Mouse (Mus musculus) ES-E14 (cell line): Measurements from ENCODE around the gene Arl4c. TPM values are rescaled to one million over a fixed set of nuclear protein-coding genes. Genes with fewer than 3 reads are reported as not detected.
A peak's percentile ranks its signal among the peaks of the same experiment; 100 is the strongest.

Source experiments
- DNase-seq: peaks from one replicate; pipeline ENCODE4 v3.0.0-alpha.2; 2013; ENCODE audit warnings: low read depth, low spot score
- H3K27ac ChIP-seq: 2 replicates; pipeline ENCODE4 v1.5.1; 2012; ENCODE audit warnings: low read depth, mild to moderate bottlenecking, low read length, moderate library complexity, mixed read lengths; ENCODE audit not compliant: poor library complexity, insufficient read depth, severe bottlenecking
- H3K36me3 ChIP-seq: 2 replicates; pipeline ENCODE4 v1.6.1; 2012; ENCODE audit warnings: mild to moderate bottlenecking, low read length, moderate library complexity, mixed read lengths; ENCODE audit not compliant: control insufficient read depth, poor library complexity, insufficient read depth, severe bottlenecking
- H3K4me1 ChIP-seq, 2 experiments: fragments of 150-350 bp in 1 of 2; sonication (generic) in 1 of 2; 2 replicates each; pipeline ENCODE4 v1.6.1; 2012; ENCODE audit warnings: low read length in 2 of 2, mild to moderate bottlenecking in 1 of 2, mixed read lengths in 1 of 2; ENCODE audit not compliant: control insufficient read depth in 2 of 2, insufficient read depth in 2 of 2, poor library complexity in 1 of 2
- H3K4me3 ChIP-seq, 2 experiments: fragments of 150-350 bp in 1 of 2; sonication (generic) in 1 of 2; 2 replicates each; pipeline ENCODE4 v1.5.1; 2012; ENCODE audit warnings: low read length in 2 of 2, low read depth in 1 of 2, mild to moderate bottlenecking in 1 of 2, mixed read lengths in 1 of 2; ENCODE audit not compliant: insufficient read depth in 1 of 2, poor library complexity in 1 of 2, severe bottlenecking in 1 of 2
- H3K9ac ChIP-seq: 2 replicates; pipeline ENCODE4 v1.6.1; 2012; ENCODE audit warnings: low read depth, mild to moderate bottlenecking, low read length, mixed read lengths; ENCODE audit not compliant: poor library complexity, insufficient read depth, severe bottlenecking
- H3K9me3 ChIP-seq: fragments of 150-350 bp; sonication (generic); 2 replicates; pipeline ENCODE4 v1.6.1; 2012; ENCODE audit warnings: low read depth, mild to moderate bottlenecking, low read length; ENCODE audit not compliant: control insufficient read depth, insufficient read depth
- CHD2 ChIP-seq: IDR thresholded peaks from 2 replicates; pipeline ENCODE4 v1.6.1; 2014; ENCODE audit warnings: mild to moderate bottlenecking, low read depth, low read length, inconsistent platforms
- HCFC1 ChIP-seq: IDR thresholded peaks from 2 replicates; pipeline ENCODE4 v1.6.1; 2012; ENCODE audit warnings: low read length, inconsistent platforms, borderline replicate concordance; ENCODE audit not compliant: insufficient read depth
- MAFK ChIP-seq: IDR thresholded peaks from 2 replicates; pipeline ENCODE4 v1.6.1; 2014; ENCODE audit warnings: mild to moderate bottlenecking, low read depth, low read length, inconsistent platforms; ENCODE audit not compliant: insufficient read depth
- ZC3H11A ChIP-seq: IDR thresholded peaks from 2 replicates; pipeline ENCODE4 v1.6.1; 2012; ENCODE audit warnings: low read depth, mild to moderate bottlenecking, inconsistent platforms, low read length, borderline replicate concordance
- ZNF384 ChIP-seq: IDR thresholded peaks from 2 replicates; pipeline ENCODE4 v1.6.1; 2012; ENCODE audit warnings: low read depth, low read length, inconsistent platforms
- in situ Hi-C, 2 experiments: fragments of 600-800 bp; cut with MboI; formaldehyde crosslinking; loops; one replicate each; pipeline ENCODE4 v1.15.1; 2025; ENCODE audit warnings: low sequenced_read_pairs in 2 of 2, inconsistent platforms in 1 of 2; ENCODE audit not compliant: unreplicated experiment in 2 of 2
- total RNA-seq: library from RNA; depleted of rRNA; stranded (reverse); fragments of 300-350 nt; gene quantifications from 2 replicates; pipeline ENCODE4 v1.2.3, GENCODE M21; 2012

The Arl4c gene
- total RNA-seq, 1 experiment = 37.7 TPM

GRCm38 (mm10) chr1:88738931-88739330, 36.9 kb upstream of the Arl4c start:
- Histone ChIP-seq H3K4me1 (no peaks in the 10 kb centered on the region), H3K4me3 (no peak overlapping the region), H3K27ac (no peak overlapping the region), H3K36me3 (no peaks in the 10 kb centered on the region), H3K9me3 (no peaks in the 10 kb centered on the region), H3K9ac (no peak overlapping the region)
- in situ Hi-C loops = no loop called here
- no peak for DNase-seq
- TF ChIP-seq ZNF384 (no peak), MAFK (no peak), ZC3H11A (no peak), CHD2 (no peak), HCFC1 (no peak)

- Histone ChIP-seq H3K36me3 (no peaks in the 10 kb centered on the region), H3K4me1 (0 out of 4 replicates have a peak, but pooled peaks cover 0 to 2% of the 10 kb centered on the region in 2 experiments), H3K9ac (no peak overlapping the region), H3K4me3 (no peak overlapping the region), H3K9me3 (no peaks in the 10 kb centered on the region), H3K27ac (no peak overlapping the region)
- in situ Hi-C loops = no loop called here
- no peak for DNase-seq
- TF ChIP-seq HCFC1 (no peak), ZC3H11A (no peak)
Measured at GRCm38 (mm10) chr1:88729496-88729895, 27.5 kb upstream of the Arl4c start.

- Histone ChIP-seq H3K9me3 (no peaks in the 10 kb centered on the region), H3K4me1 (0 out of 4 replicates have a peak, but pooled peaks cover 0 to 2% of the 10 kb centered on the region in 2 experiments), H3K9ac (no peak overlapping the region), H3K36me3 (no peaks in the 10 kb centered on the region), H3K27ac (no peak overlapping the region), H3K4me3 (no peak overlapping the region)
- in situ Hi-C loops = no loop called here
- DNase-seq = no peak
- no peak for TF ChIP-seq CHD2
- no peak for TF ChIP-seq HCFC1
- no peak for TF ChIP-seq ZC3H11A
- no peak for TF ChIP-seq ZNF384
- TF ChIP-seq MAFK = peak; percentile 79
Measured at GRCm38 (mm10) chr1:88727369-88727768, 25.3 kb upstream of the Arl4c start.

GRCm38 (mm10) chr1:88725716-88726115, 23.7 kb upstream of the Arl4c start:
- Histone ChIP-seq H3K9me3 (no peaks in the 10 kb centered on the region), H3K27ac (no peak overlapping the region), H3K36me3 (no peaks in the 10 kb centered on the region), H3K9ac (no peak overlapping the region), H3K4me3 (no peak overlapping the region), H3K4me1 (0 out of 4 replicates have a peak, but pooled peaks cover 0 to 2% of the 10 kb centered on the region in 2 experiments)
- TF ChIP-seq CHD2 (no peak), HCFC1 (no peak), ZC3H11A (no peak), MAFK (no peak), ZNF384 (no peak)
- in situ Hi-C loops = no loop called here
- DNase-seq = no peak
